Mouse (Mus musculus) MEL (cell line): ENCODE results near the gene Pla2g6. TPM values are rescaled to one million over a fixed set of nuclear protein-coding genes. Genes with fewer than 3 reads are reported as not detected.

Experiments
- DNase-seq: peaks from one replicate; pipeline ENCODE4 v3.0.0; 2011; ENCODE audit warnings: low read depth, low spot score
- H3K27ac ChIP-seq: 2 replicates; pipeline ENCODE4 v1.5.1; 2012; ENCODE audit warnings: low read depth, mild to moderate bottlenecking, control low read depth, low read length, moderate library complexity; ENCODE audit not compliant: control insufficient read depth
- H3K27me3 ChIP-seq, 2 experiments: fragments of 150-350 bp in 1 of 2; sonication (generic) in 1 of 2; 2 replicates each; pipeline ENCODE4 v1.6.1; 2012; ENCODE audit warnings: low read length in 2 of 2, mild to moderate bottlenecking in 2 of 2, improper control_type of control experiment in 1 of 2, moderate library complexity in 1 of 2; ENCODE audit not compliant: insufficient read depth in 2 of 2, control insufficient read depth in 1 of 2
- H3K36me3 ChIP-seq, 2 experiments: 2 replicates each; pipeline ENCODE4 v1.6.1; 2012 to 2014; ENCODE audit warnings: low read length in 2 of 2, improper control_type of control experiment in 1 of 2, inconsistent platforms in 1 of 2, mild to moderate bottlenecking in 1 of 2; ENCODE audit not compliant: insufficient read depth in 2 of 2, control insufficient read depth in 1 of 2
- H3K4me1 ChIP-seq, 2 experiments: fragments of 150-350 bp in 1 of 2; sonication (generic) in 1 of 2; 2 replicates each; pipeline ENCODE4 v1.6.1; 2012; ENCODE audit warnings: low read length in 2 of 2, improper control_type of control experiment in 1 of 2, mild to moderate bottlenecking in 1 of 2; ENCODE audit not compliant: insufficient read depth in 2 of 2, control insufficient read depth in 1 of 2
- H3K4me3 ChIP-seq, 2 experiments: fragments of 150-350 bp in 1 of 2; sonication (generic) in 1 of 2; 2 replicates each; pipeline ENCODE4 v1.5.1; 2012; ENCODE audit warnings: low read depth in 2 of 2, low read length in 2 of 2, mild to moderate bottlenecking in 2 of 2, moderate library complexity in 2 of 2, control low read depth in 1 of 2, improper control_type of control experiment in 1 of 2; ENCODE audit not compliant: control insufficient read depth in 1 of 2, insufficient read depth in 1 of 2
- H3K79me2 ChIP-seq: 2 replicates; pipeline ENCODE4 v1.6.1; 2012; ENCODE audit warnings: mild to moderate bottlenecking, low read length, moderate library complexity; ENCODE audit not compliant: control insufficient read depth, poor library complexity, insufficient read depth
- H3K9ac ChIP-seq: 2 replicates; pipeline ENCODE4 v1.6.1; 2012; ENCODE audit warnings: low read depth, mild to moderate bottlenecking, control low read depth, low read length, moderate library complexity; ENCODE audit not compliant: control insufficient read depth, poor library complexity, severe bottlenecking
- H3K9me3 ChIP-seq: fragments of 150-350 bp; sonication (generic); replicated peaks from 2 replicates; pipeline ENCODE4 v1.6.1; 2012; ENCODE audit warnings: mild to moderate bottlenecking, low read length, improper control_type of control experiment, moderate library complexity; ENCODE audit not compliant: insufficient read depth
- BHLHE40 ChIP-seq: IDR thresholded peaks from 2 replicates; pipeline ENCODE4 v1.6.1; 2012; ENCODE audit warnings: low read depth, mild to moderate bottlenecking, inconsistent platforms, low read length, improper control_type of control experiment, borderline replicate concordance
- CHD2 ChIP-seq: IDR thresholded peaks from 2 replicates; pipeline ENCODE4 v1.6.1; 2011; ENCODE audit warnings: low read length, improper control_type of control experiment
- CTCF ChIP-seq, 3 experiments: IDR thresholded peaks in 2 of 3; conservative IDR thresholded peaks in 1 of 3; 2 replicates each; pipeline ENCODE4 v1.5.1; 2011 to 2012; ENCODE audit warnings: low read length in 3 of 3, low read depth in 2 of 3, mild to moderate bottlenecking in 2 of 3, improper control_type of control experiment in 1 of 3, inconsistent platforms in 1 of 3, mixed read lengths in 1 of 3, moderate library complexity in 1 of 3; ENCODE audit not compliant: control insufficient read depth in 1 of 3, insufficient read depth in 1 of 3, poor library complexity in 1 of 3, severe bottlenecking in 1 of 3
- E2F4 ChIP-seq: IDR thresholded peaks from 2 replicates; pipeline ENCODE4 v1.6.1; 2011; ENCODE audit warnings: low read depth, low read length, improper control_type of control experiment, borderline replicate concordance
- ELF1 ChIP-seq: IDR thresholded peaks from 2 replicates; pipeline ENCODE4 v1.6.1; 2014; ENCODE audit warnings: low read depth, mild to moderate bottlenecking, inconsistent platforms, low read length, improper control_type of control experiment, moderate library complexity
- EP300 ChIP-seq, 2 experiments: IDR thresholded peaks; 2 replicates each; pipeline ENCODE4 v1.6.1; 2011; ENCODE audit warnings: improper control_type of control experiment in 2 of 2, low read length in 2 of 2, low read depth in 1 of 2, mild to moderate bottlenecking in 1 of 2
- GABPA ChIP-seq: IDR thresholded peaks from 2 replicates; pipeline ENCODE4 v1.6.1; 2012; ENCODE audit warnings: low read depth, mild to moderate bottlenecking, inconsistent platforms, low read length, improper control_type of control experiment, moderate library complexity
- HCFC1 ChIP-seq: IDR thresholded peaks from 2 replicates; pipeline ENCODE4 v1.6.1; 2012; ENCODE audit warnings: low read depth, mild to moderate bottlenecking, inconsistent platforms, low read length, improper control_type of control experiment, moderate library complexity
- KAT2A ChIP-seq: conservative IDR thresholded peaks from 2 replicates; pipeline ENCODE4 v1.6.1; 2012; ENCODE audit warnings: low read depth, low read length, improper control_type of control experiment, inconsistent platforms
- MAX ChIP-seq: IDR thresholded peaks from 2 replicates; pipeline ENCODE4 v1.6.1; 2011; ENCODE audit warnings: low read length, improper control_type of control experiment
- MXI1 ChIP-seq: IDR thresholded peaks from 2 replicates; pipeline ENCODE4 v1.6.1; 2011; ENCODE audit warnings: mild to moderate bottlenecking, low read depth, low read length, improper control_type of control experiment
- MYB ChIP-seq: IDR thresholded peaks from 2 replicates; pipeline ENCODE4 v1.6.1; 2011; ENCODE audit warnings: mild to moderate bottlenecking, low read depth, low read length, improper control_type of control experiment
- MYC ChIP-seq: IDR thresholded peaks from 2 replicates; pipeline ENCODE4 v1.6.1; 2011; ENCODE audit warnings: low read depth, mild to moderate bottlenecking, low read length, improper control_type of control experiment, moderate library complexity
- NRF1 ChIP-seq: IDR thresholded peaks from 2 replicates; pipeline ENCODE4 v1.6.1; 2014; ENCODE audit warnings: low read depth, mild to moderate bottlenecking, inconsistent platforms, low read length, improper control_type of control experiment, moderate library complexity; ENCODE audit not compliant: poor library complexity, insufficient read depth, severe bottlenecking
- POLR2AphosphoS5 ChIP-seq: IDR thresholded peaks from 2 replicates; pipeline ENCODE4 v1.6.1; 2012; ENCODE audit warnings: low read depth, borderline replicate concordance, mild to moderate bottlenecking, inconsistent platforms, low read length, moderate library complexity, mixed read lengths
- RAD21 ChIP-seq: IDR thresholded peaks from 2 replicates; pipeline ENCODE4 v1.6.1; 2011; ENCODE audit warnings: mild to moderate bottlenecking, low read depth, low read length, improper control_type of control experiment
- SIN3A ChIP-seq: IDR thresholded peaks from 2 replicates; pipeline ENCODE4 v1.6.1; 2012; ENCODE audit warnings: low read length, improper control_type of control experiment, inconsistent platforms
- SMC3 ChIP-seq: IDR thresholded peaks from 2 replicates; pipeline ENCODE4 v1.6.1; 2011; ENCODE audit warnings: low read depth, low read length, improper control_type of control experiment
- TAL1 ChIP-seq: IDR thresholded peaks from 2 replicates; pipeline ENCODE4 v1.6.1; 2012; ENCODE audit warnings: mild to moderate bottlenecking, inconsistent platforms, low read length, moderate library complexity, mixed read lengths
- TCF12 ChIP-seq: IDR thresholded peaks from 2 replicates; pipeline ENCODE4 v1.6.1; 2014; ENCODE audit warnings: low read depth, mild to moderate bottlenecking, inconsistent platforms, low read length, improper control_type of control experiment, moderate library complexity
- UBTF ChIP-seq: IDR thresholded peaks from 2 replicates; pipeline ENCODE4 v1.6.1; 2012; ENCODE audit warnings: low read depth, mild to moderate bottlenecking, inconsistent platforms, low read length, improper control_type of control experiment, moderate library complexity, borderline replicate concordance; ENCODE audit not compliant: insufficient read depth
- USF1 ChIP-seq: IDR thresholded peaks from 2 replicates; pipeline ENCODE4 v1.6.1; 2014; ENCODE audit warnings: low read depth, mild to moderate bottlenecking, inconsistent platforms, low read length, improper control_type of control experiment, moderate library complexity
- USF2 ChIP-seq, 2 experiments: IDR thresholded peaks; 2 replicates each; pipeline ENCODE4 v1.6.1; 2011 to 2012; ENCODE audit warnings: improper control_type of control experiment in 2 of 2, low read length in 2 of 2, borderline replicate concordance in 1 of 2, inconsistent platforms in 1 of 2, low read depth in 1 of 2, mild to moderate bottlenecking in 1 of 2; ENCODE audit not compliant: insufficient read depth in 1 of 2
- ZC3H11A ChIP-seq: IDR thresholded peaks from 2 replicates; pipeline ENCODE4 v1.6.1; 2012; ENCODE audit warnings: low read depth, mild to moderate bottlenecking, inconsistent platforms, low read length, improper control_type of control experiment
- ZMIZ1 ChIP-seq: IDR thresholded peaks from 2 replicates; pipeline ENCODE4 v1.6.1; 2012; ENCODE audit warnings: low read depth, mild to moderate bottlenecking, inconsistent platforms, low read length, improper control_type of control experiment, moderate library complexity
- ZNF384 ChIP-seq: IDR thresholded peaks from 2 replicates; pipeline ENCODE4 v1.6.1; 2012; ENCODE audit warnings: low read depth, mild to moderate bottlenecking, inconsistent platforms, low read length, improper control_type of control experiment
- polyA plus RNA-seq, 2 experiments: library from polyadenylated mRNA; stranded (reverse) in 1 of 2; unstranded in 1 of 2; fragments of >175 nt in 1 of 2; fragments of >200 nt in 1 of 2; gene quantifications; 2 replicates each; pipeline versions ENCODE4 v1.2.1 to v1.2.4; 2012; ENCODE audit warnings: low replicate concordance in 2 of 2, low read depth in 1 of 2; ENCODE audit not compliant: insufficient read length in 2 of 2, insufficient read depth in 1 of 2, missing spikeins in 1 of 2
- total RNA-seq: library from RNA; depleted of rRNA; stranded (reverse); fragments of 300-350 nt; gene quantifications from 2 replicates; pipeline ENCODE4 v1.2.3, GENCODE M21; 2012

Gene Pla2g6
- total and polyA plus RNA-seq, 3 experiments: 11.8 to 24.7 TPM; not detected in 1

DNA sequence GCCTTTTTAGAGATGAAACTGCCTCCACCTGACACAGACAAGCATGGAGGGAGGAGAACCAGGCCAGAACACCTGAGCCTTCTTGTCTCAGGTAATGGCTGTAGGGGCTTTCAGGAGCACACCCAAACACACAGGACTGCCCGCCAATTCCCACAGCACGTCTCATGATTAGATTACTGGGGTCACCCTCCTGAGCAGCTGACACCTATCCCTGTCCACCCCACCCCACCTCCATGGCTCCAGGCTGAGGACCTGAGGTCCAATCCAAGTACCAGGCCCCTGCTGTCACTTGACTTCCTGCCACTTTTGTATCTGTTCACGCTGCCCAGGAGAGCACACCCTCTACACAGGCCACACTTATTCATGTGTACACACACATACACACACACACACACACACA, 2.4 kb downstream of the Pla2g6 start:
- H3K9ac ChIP-seq: no peak overlapping the region
- no peak for DNase-seq
- no peak for TF ChIP-seq MYC
- TF ChIP-seq UBTF: no peak
- no peak for TF ChIP-seq ZMIZ1
- no peak for TF ChIP-seq USF1
- no peak for TF ChIP-seq GABPA
- TF ChIP-seq MYB: no peak
- no peak for TF ChIP-seq RAD21
- no peak for TF ChIP-seq NRF1
- TF ChIP-seq SMC3: no peak
- no peak for TF ChIP-seq HCFC1
- no peak for TF ChIP-seq CHD2
- TF ChIP-seq ELF1: no peak
- no peak for TF ChIP-seq POLR2AphosphoS5
- TF ChIP-seq E2F4: no peak
- TF ChIP-seq, all 39 proteins: peak for 0
- H3K9me3 ChIP-seq: no peaks in the 10 kb centered on the region
- peaks cover 28% of the 10 kb centered on the region for H3K79me2 ChIP-seq
- peaks cover 0 to 40% of the 10 kb centered on the region in 2 experiments; a peak in 2 of 4 replicates for H3K36me3 ChIP-seq
- H3K4me3 ChIP-seq: no peak overlapping the region
- H3K27me3 ChIP-seq: no peaks in the 10 kb centered on the region
- peaks cover 21 to 43% of the 10 kb centered on the region in 2 experiments for H3K4me1 ChIP-seq
- H3K27ac ChIP-seq: no peak overlapping the region

GRCm38 (mm10) chr15:79324373-79324772, 3.8 kb downstream of the Pla2g6 start:
- H3K27ac ChIP-seq: no peak overlapping the region
- H3K9ac ChIP-seq: no peak overlapping the region
- H3K27me3 ChIP-seq: no peaks in the 10 kb centered on the region
- no peak overlapping the region for H3K4me3 ChIP-seq
- no peak for TF ChIP-seq MYB
- no peak for TF ChIP-seq USF2 (IDR thresholded peaks at IDR 0.05; ENCODE audit: borderline replicate concordance in 1 of 2, insufficient read depth in 1 of 2, low read depth in 1 of 2, low read length in 2 of 2)
- no peak for TF ChIP-seq TCF12
- TF ChIP-seq CTCF (IDR thresholded peaks at IDR 0.05 in 2 of 3, conservative IDR thresholded peaks at IDR 0.05 in 1 of 3; ENCODE audit: control insufficient read depth in 1 of 3, insufficient read depth in 1 of 3, low read depth in 2 of 3, low read length in 3 of 3, poor library complexity in 1 of 3, severe bottlenecking in 1 of 3): no peak
- TF ChIP-seq MAX: no peak
- no peak for TF ChIP-seq MXI1
- no peak for TF ChIP-seq BHLHE40
- TF ChIP-seq SIN3A: no peak
- TF ChIP-seq NRF1: no peak
- no peak for TF ChIP-seq TAL1
- no peak for TF ChIP-seq KAT2A
- TF ChIP-seq ZC3H11A: no peak
- no peak for TF ChIP-seq ZNF384
- no peak for TF ChIP-seq MYC
- TF ChIP-seq EP300 (IDR thresholded peaks at IDR 0.05; ENCODE audit: low read depth in 1 of 2, low read length in 2 of 2): no peak
- DNase-seq: no peak
- H3K79me2 ChIP-seq: peaks cover 28% of the 10 kb centered on the region
- peaks cover 23 to 40% of the 10 kb centered on the region in 2 experiments for H3K4me1 ChIP-seq
- no peaks in the 10 kb centered on the region for H3K9me3 ChIP-seq
- H3K36me3 ChIP-seq: peaks cover 0 to 38% of the 10 kb centered on the region in 2 experiments; a peak in 2 of 4 replicates
